Comparison of ENCODE assay signal across 17 mouse cellular contexts in the genomic region with DNA sequence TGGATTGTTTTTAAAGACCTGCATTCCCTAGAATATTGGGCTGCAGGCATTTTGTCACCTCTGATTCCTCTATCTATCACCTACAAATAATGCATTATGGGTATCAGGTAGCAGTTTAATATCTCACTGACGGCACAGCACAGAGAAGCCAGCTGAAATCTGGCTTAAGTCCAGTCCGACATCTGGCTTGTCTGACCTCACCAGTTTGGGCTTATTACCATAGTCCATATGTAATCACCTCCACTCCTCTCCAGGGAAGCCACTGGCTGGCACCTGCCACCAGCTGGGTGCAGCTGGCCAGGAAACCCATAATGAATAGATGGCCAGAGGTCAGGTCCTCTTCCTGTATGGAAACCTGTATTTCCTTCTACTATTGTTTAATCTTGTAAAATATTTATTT. TPM values are rescaled to one million over a fixed set of nuclear protein-coding genes. Genes with fewer than 3 reads are reported as not detected.
DNase-seq lines count a peak whose midpoint lies in the region; ATAC-seq and TF ChIP-seq lines count a peak whose summit lies in the region.
"Had no signal": no experiment of that assay in that cellular context is flagged by ENCODE, and none has a peak within 500 bp of the region (broad histone marks: within the 10 kb centered on the region; RNA-seq: fewer than 3 reads in every experiment).

No protein-coding gene starts in this region.

- H3K9me3 ChIP-seq in kidney, postnatal 0 days (replicated peaks; ENCODE audit: low read length), result no peaks in the 10 kb centered on the region
- H3K9me3 ChIP-seq in midbrain, postnatal 0 days (ENCODE audit: low read length), result no peaks in the 10 kb centered on the region
- H3K9me3 ChIP-seq in midbrain, embryonic 10.5 days (replicated peaks), result no peaks in the 10 kb centered on the region
- H3K9me3 ChIP-seq: forebrain, embryonic 13.5 days; hindbrain, embryonic 12.5 days; neural tube, embryonic 12.5 days; stomach, embryonic 15.5 days had no signal

- peak; percentile 48; the same call in 1 of the 2 replicates for ATAC-seq in kidney, postnatal 0 days (replicated peaks; ENCODE audit: low FRiP score, low read depth)
- ATAC-seq in midbrain, postnatal 0 days (ENCODE audit: low FRiP score), result no peak
- ATAC-seq: forebrain, embryonic 13.5 days; midbrain, embryonic 16.5 days; Patski had no signal

- 50% methylated on average over 2 of the region's 2 CpGs for WGBS in heart, adult 2 months
- WGBS in kidney, postnatal 0 days, result 19% methylated on average over 2 of the region's 2 CpGs
- 69% methylated on average over 2 of the region's 2 CpGs for WGBS in midbrain, postnatal 0 days
- 77% methylated on average over 2 of the region's 2 CpGs for WGBS in midbrain, embryonic 10.5 days

- no peaks in the 10 kb centered on the region for H3K27me3 ChIP-seq in heart, adult 2 months (ENCODE audit: control insufficient read depth, insufficient read depth, low read length)
- H3K27me3 ChIP-seq in kidney, postnatal 0 days (ENCODE audit: insufficient read depth, low read length), result no peaks in the 10 kb centered on the region
- H3K27me3 ChIP-seq in midbrain, postnatal 0 days (ENCODE audit: insufficient read depth, low read length), result no peaks in the 10 kb centered on the region
- no peaks in the 10 kb centered on the region for H3K27me3 ChIP-seq in midbrain, embryonic 10.5 days (ENCODE audit: low read depth, poor library complexity, severe bottlenecking)
- H3K27me3 ChIP-seq: forebrain, embryonic 13.5 days; hindbrain, embryonic 12.5 days; neural tube, embryonic 12.5 days; Patski; stomach, embryonic 15.5 days had no signal

- no peak overlapping the region for H3K4me2 ChIP-seq in kidney, postnatal 0 days (ENCODE audit: low read length)
- H3K4me2 ChIP-seq in midbrain, postnatal 0 days (ENCODE audit: low read depth, low read length, poor library complexity, severe bottlenecking), result no peak overlapping the region
- H3K4me2 ChIP-seq: forebrain, embryonic 13.5 days; hindbrain, embryonic 12.5 days; neural tube, embryonic 12.5 days; stomach, embryonic 15.5 days had no signal

- no peak for TF ChIP-seq POLR2A in heart, adult 2 months (IDR thresholded peaks at IDR 0.05; ENCODE audit: insufficient read depth, low read depth, low read length)

- TF ChIP-seq CTCF in heart, adult 2 months (IDR thresholded peaks at IDR 0.05), result no peak
- no peak for TF ChIP-seq CTCF in kidney, postnatal 0 days (IDR thresholded peaks at IDR 0.05; ENCODE audit: low read depth)
- no peak for TF ChIP-seq CTCF in midbrain, postnatal 0 days (IDR thresholded peaks at IDR 0.05)

- H3K4me1 ChIP-seq in heart, adult 2 months (ENCODE audit: control insufficient read depth, insufficient read depth, low read length), result peaks cover 3% of the 10 kb centered on the region
- H3K4me1 ChIP-seq in kidney, postnatal 0 days (replicated peaks; ENCODE audit: insufficient read depth, low read length), result peaks cover 18% of the 10 kb centered on the region
- H3K4me1 ChIP-seq in midbrain, postnatal 0 days (ENCODE audit: insufficient read depth, low read length), result no peaks in the 10 kb centered on the region
- peaks cover 20% of the 10 kb centered on the region for H3K4me1 ChIP-seq in midbrain, embryonic 10.5 days

- no peaks in the 10 kb centered on the region for H3K36me3 ChIP-seq in heart, adult 2 months (ENCODE audit: control insufficient read depth, insufficient read depth, low read length)
- 0 out of 2 replicates have a peak, but pooled peaks cover 8% of the 10 kb centered on the region for H3K36me3 ChIP-seq in kidney, postnatal 0 days (ENCODE audit: insufficient read depth, low read length)
- no peaks in the 10 kb centered on the region for H3K36me3 ChIP-seq in midbrain, postnatal 0 days (ENCODE audit: insufficient read depth, low read length)
- no peaks in the 10 kb centered on the region for H3K36me3 ChIP-seq in midbrain, embryonic 10.5 days
- H3K36me3 ChIP-seq: hindbrain, embryonic 12.5 days; neural tube, embryonic 12.5 days had no signal

- no peaks in the 10 kb centered on the region for H3K79me2 ChIP-seq in heart, adult 2 months (replicated peaks; ENCODE audit: control insufficient read depth, insufficient read depth, low read length)

- no peak overlapping the region for H3K4me3 ChIP-seq in heart, adult 2 months
- H3K4me3 ChIP-seq in kidney, postnatal 0 days (replicated peaks; ENCODE audit: low read depth, low read length), result no peak overlapping the region
- no peak overlapping the region for H3K4me3 ChIP-seq in midbrain, postnatal 0 days (ENCODE audit: low read depth, low read length)
- no peak overlapping the region for H3K4me3 ChIP-seq in midbrain, embryonic 10.5 days
- H3K4me3 ChIP-seq: forebrain, embryonic 13.5 days; hindbrain, embryonic 12.5 days; megakaryocyte, embryonic 14.5 days; neural tube, embryonic 12.5 days; stomach, embryonic 15.5 days had no signal

- TF ChIP-seq EP300 in heart, adult 2 months (IDR thresholded peaks at IDR 0.05; ENCODE audit: insufficient read depth, low read depth, low read length), result no peak

- H3K27ac ChIP-seq in heart, adult 2 months, result no peak overlapping the region
- peak overlapping the region; percentile 70; the same call in 1 of the 2 replicates for H3K27ac ChIP-seq in kidney, postnatal 0 days
- no peak overlapping the region for H3K27ac ChIP-seq in midbrain, postnatal 0 days (ENCODE audit: low read depth, low read length)
- H3K27ac ChIP-seq in midbrain, embryonic 10.5 days (replicated peaks), result no peak overlapping the region
- H3K27ac ChIP-seq: forebrain, embryonic 13.5 days; neural tube, embryonic 12.5 days had no signal

- intact Hi-C loops in heart, adult 2 months (cut with DNase I), result no loop called here

- DNase-seq in heart, adult 11 months, result peak; percentile 92
- no peak for DNase-seq in heart, adult 2 months
- DNase-seq in kidney, postnatal 0 days (ENCODE audit: low spot score), result no peak
- no peak for DNase-seq in kidney, adult 11 months
- DNase-seq in midbrain, postnatal 0 days (ENCODE audit: low spot score), result peak; percentile 29
- DNase-seq in midbrain, embryonic 10.5 days (ENCODE audit: low spot score), result no peak
- DNase-seq in neural tube, embryonic 10.5 days (ENCODE audit: extremely low spot score, low spot score), result no peak
- DNase-seq in T-cell, adult 2 months (ENCODE audit: low spot score), result no peak
- DNase-seq: B cell, adult 2 months; cerebellum, adult 9-10 months had no signal

- H3K9ac ChIP-seq in heart, adult 2 months (ENCODE audit: low read depth, low read length), result no peak overlapping the region
- no peak overlapping the region for H3K9ac ChIP-seq in kidney, postnatal 0 days (ENCODE audit: low read depth, low read length)
- H3K9ac ChIP-seq in midbrain, postnatal 0 days (replicated peaks; ENCODE audit: low read length, poor library complexity, severe bottlenecking), result no peak overlapping the region
- H3K9ac ChIP-seq: forebrain, embryonic 13.5 days; hindbrain, embryonic 12.5 days; neural tube, embryonic 12.5 days; stomach, embryonic 15.5 days had no signal

RNA-seq across cellular contexts. Expression of gene Ctdspl, which starts 35.6 kb away (rescaled TPM):
- total RNA-seq in heart, adult 2 months (2021), result 1 to 10 TPM; 9.0 to 9.7 TPM
- polyA plus RNA-seq in heart, adult 2 months (2012; rRNA removed), result 8.5 and 9.6 TPM in 2 replicates
- polyA plus RNA-seq in kidney, postnatal 0 days (2015; fragmentation: Nextera tagmentation; extraction: Ambion mirVana), result 21.9 and 24.2 TPM in 2 replicates
- total RNA-seq in midbrain, postnatal 0 days (2014; rRNA removed), result 9.5 and 11.9 TPM in 2 replicates
- polyA plus RNA-seq in midbrain, postnatal 0 days (2015; fragmentation: Nextera tagmentation; extraction: Ambion mirVana), result 5.2 and 7.1 TPM in 2 replicates
- polyA plus RNA-seq in midbrain, embryonic 10.5 days (2016; fragmentation: Nextera tagmentation; extraction: Ambion mirVana), result 6.2 and 6.6 TPM in 2 replicates

Comparison
In these comparisons a context has a peak if more than half of its experiments do, and no peak if none do; other contexts are left out.
1. DNase-seq: peak in heart, adult 11 months (single experiment) and midbrain, postnatal 0 days (single experiment); none in heart, adult 2 months (0 of 2), kidney, postnatal 0 days (single experiment), kidney, adult 11 months (single experiment), midbrain, embryonic 10.5 days (single experiment), neural tube, embryonic 10.5 days (single experiment) and T-cell, adult 2 months (single experiment).